ENCODE assay signal across 8 mouse cellular contexts in genomic region chr2:24950189-24950535, GRCm38 (mm10). TPM values are rescaled to one million over a fixed set of nuclear protein-coding genes. Genes with fewer than 3 reads are reported as not detected.
DNase-seq lines count a peak whose midpoint lies in the region; ATAC-seq lines count a peak whose summit lies in the region.

No protein-coding gene starts in this region.

- ATAC-seq in frontal cortex, adult (ENCODE audit: low TSS enrichment): peak; percentile 27; the same call in 1 of the 2 replicates
- 0 out of 2 replicates have a peak, but pooled peaks have one; percentile 3 for ATAC-seq in embryonic facial prominence, embryonic 13.5 days (ENCODE audit: insufficient number of reproducible peaks, insufficient read depth, low FRiP score, low TSS enrichment, low read depth)
- ATAC-seq in intestine, embryonic 15.5 days: peak; percentile 12; the same call in 1 of the 2 replicates
- 0 out of 2 replicates have a peak, but pooled peaks have one; percentile 15 for ATAC-seq in midbrain, embryonic 16.5 days

- H3K27ac ChIP-seq in embryonic facial prominence, embryonic 13.5 days: peak overlapping the region; percentile 60; the same call in 1 of the 2 replicates
- H3K27ac ChIP-seq in intestine, embryonic 15.5 days: peak overlapping the region; percentile 51; the same call in 1 of the 2 replicates
- H3K27ac ChIP-seq in midbrain, embryonic 16.5 days (ENCODE audit: low read length): peak overlapping the region; percentile 69

- H3K36me3 ChIP-seq in embryonic facial prominence, embryonic 13.5 days: peaks cover 35% of the 10 kb centered on the region
- H3K36me3 ChIP-seq in intestine, embryonic 15.5 days: peaks cover 19% of the 10 kb centered on the region
- H3K36me3 ChIP-seq in midbrain, embryonic 16.5 days (ENCODE audit: control insufficient read depth, insufficient read depth, low read length): peaks cover 16% of the 10 kb centered on the region

- H3K4me3 ChIP-seq in embryonic facial prominence, embryonic 13.5 days: peak overlapping the region; percentile 99
- H3K4me3 ChIP-seq in intestine, embryonic 15.5 days (replicated peaks): peak overlapping the region; percentile 97
- H3K4me3 ChIP-seq in midbrain, embryonic 16.5 days (ENCODE audit: low read depth, low read length): peak overlapping the region; percentile 98

- H3K4me2 ChIP-seq in embryonic facial prominence, embryonic 13.5 days: peak overlapping the region; percentile 94
- H3K4me2 ChIP-seq in intestine, embryonic 15.5 days (replicated peaks): peak overlapping the region; percentile 85
- H3K4me2 ChIP-seq in midbrain, embryonic 16.5 days (ENCODE audit: low read length): peak overlapping the region; percentile 96

- peaks cover 14% of the 10 kb centered on the region for H3K4me1 ChIP-seq in embryonic facial prominence, embryonic 13.5 days
- H3K4me1 ChIP-seq in intestine, embryonic 15.5 days (replicated peaks): peaks cover 13% of the 10 kb centered on the region
- peaks cover 16% of the 10 kb centered on the region for H3K4me1 ChIP-seq in midbrain, embryonic 16.5 days (ENCODE audit: control insufficient read depth, insufficient read depth, low read length)

- WGBS in embryonic facial prominence, embryonic 13.5 days: 0% methylated on average over 31 of the region's 31 CpGs
- WGBS in intestine, embryonic 15.5 days: under 1% methylated on average over 31 of the region's 31 CpGs
- WGBS in midbrain, embryonic 16.5 days: under 1% methylated on average over 30 of the region's 31 CpGs

- H3K9ac ChIP-seq in embryonic facial prominence, embryonic 13.5 days: peak overlapping the region; percentile 95
- H3K9ac ChIP-seq in intestine, embryonic 15.5 days: peak overlapping the region; percentile 91
- H3K9ac ChIP-seq in midbrain, embryonic 16.5 days (ENCODE audit: low read depth, low read length): peak overlapping the region; percentile 89

- no peak for DNase-seq in frontal cortex, postnatal 25 days (ENCODE audit: low spot score in 2 of 2)
- DNase-seq in A20 (ENCODE audit: low read depth, low spot score): peak; percentile 62
- no peak for DNase-seq in cerebellum, postnatal 36 days
- no peak for DNase-seq in right cerebral cortex, postnatal 36 days (ENCODE audit: low spot score in 2 of 2)

- no peaks in the 10 kb centered on the region for H3K9me3 ChIP-seq in embryonic facial prominence, embryonic 13.5 days
- no peaks in the 10 kb centered on the region for H3K9me3 ChIP-seq in intestine, embryonic 15.5 days
- H3K9me3 ChIP-seq in midbrain, embryonic 16.5 days (replicated peaks; ENCODE audit: control insufficient read depth, low read length, poor library complexity, severe bottlenecking): no peaks in the 10 kb centered on the region

- H3K27me3 ChIP-seq in embryonic facial prominence, embryonic 13.5 days: no peaks in the 10 kb centered on the region
- H3K27me3 ChIP-seq in intestine, embryonic 15.5 days (replicated peaks): no peaks in the 10 kb centered on the region
- no peaks in the 10 kb centered on the region for H3K27me3 ChIP-seq in midbrain, embryonic 16.5 days (ENCODE audit: control insufficient read depth, insufficient read depth, low read depth, low read length)

RNA-seq across cellular contexts. Expression of gene Zmynd19, which starts 0.6 kb away (rescaled TPM):
- polyA plus RNA-seq in embryonic facial prominence, embryonic 13.5 days (2015; fragmentation: Nextera tagmentation; extraction: Ambion mirVana): 15.9 and 17.2 TPM in 2 replicates
- 13.8 and 16.5 TPM in 2 replicates for polyA plus RNA-seq in intestine, embryonic 15.5 days (2015; fragmentation: Nextera tagmentation; extraction: Ambion mirVana)
- polyA plus RNA-seq in midbrain, embryonic 16.5 days (2015; fragmentation: Nextera tagmentation; extraction: Ambion mirVana): 18.7 and 21.3 TPM in 2 replicates

RNA-seq across cellular contexts. Expression of gene Dph7, which starts 12.0 kb away (rescaled TPM):
- 37.7 and 40.3 TPM in 2 replicates for polyA plus RNA-seq in embryonic facial prominence, embryonic 13.5 days (2015; fragmentation: Nextera tagmentation; extraction: Ambion mirVana)
- polyA plus RNA-seq in intestine, embryonic 15.5 days (2015; fragmentation: Nextera tagmentation; extraction: Ambion mirVana): 21.8 and 24.0 TPM in 2 replicates
- polyA plus RNA-seq in midbrain, embryonic 16.5 days (2015; fragmentation: Nextera tagmentation; extraction: Ambion mirVana): 38.3 and 41.9 TPM in 2 replicates

RNA-seq across cellular contexts. Expression of gene Arrdc1, which starts 15.1 kb away (rescaled TPM):
- polyA plus RNA-seq in embryonic facial prominence, embryonic 13.5 days (2015; fragmentation: Nextera tagmentation; extraction: Ambion mirVana): 34.8 and 39.0 TPM in 2 replicates
- 79.2 and 90.8 TPM in 2 replicates for polyA plus RNA-seq in intestine, embryonic 15.5 days (2015; fragmentation: Nextera tagmentation; extraction: Ambion mirVana)
- polyA plus RNA-seq in midbrain, embryonic 16.5 days (2015; fragmentation: Nextera tagmentation; extraction: Ambion mirVana): 40.6 and 43.7 TPM in 2 replicates

RNA-seq across cellular contexts. Expression of gene Mrpl41, which starts 24.7 kb away (rescaled TPM):
- polyA plus RNA-seq in embryonic facial prominence, embryonic 13.5 days (2015; fragmentation: Nextera tagmentation; extraction: Ambion mirVana): 145 and 153 TPM in 2 replicates
- 136 and 141 TPM in 2 replicates for polyA plus RNA-seq in intestine, embryonic 15.5 days (2015; fragmentation: Nextera tagmentation; extraction: Ambion mirVana)
- polyA plus RNA-seq in midbrain, embryonic 16.5 days (2015; fragmentation: Nextera tagmentation; extraction: Ambion mirVana): 147 and 154 TPM in 2 replicates

RNA-seq across cellular contexts. Expression of gene Pnpla7, which starts 25.7 kb away (rescaled TPM):
- polyA plus RNA-seq in embryonic facial prominence, embryonic 13.5 days (2015; fragmentation: Nextera tagmentation; extraction: Ambion mirVana): 5.6 and 7.1 TPM in 2 replicates
- 7.7 and 8.5 TPM in 2 replicates for polyA plus RNA-seq in intestine, embryonic 15.5 days (2015; fragmentation: Nextera tagmentation; extraction: Ambion mirVana)
- polyA plus RNA-seq in midbrain, embryonic 16.5 days (2015; fragmentation: Nextera tagmentation; extraction: Ambion mirVana): 2.8 and 3.8 TPM in 2 replicates
